Mouse (Mus musculus) heart, postnatal 0 days (tissue): ENCODE data around the gene Cmpk1.

Experiments
- CTCF ChIP-seq: IDR thresholded peaks from 2 replicates; pipeline ENCODE4 v1.5.1; 2016; ENCODE audit warnings: antibody characterized with exemption, control low read depth, low read depth
- EP300 ChIP-seq: IDR thresholded peaks from 2 replicates; pipeline ENCODE4 v1.6.1; 2016; ENCODE audit warnings: antibody characterized with exemption, low read depth

DNA sequence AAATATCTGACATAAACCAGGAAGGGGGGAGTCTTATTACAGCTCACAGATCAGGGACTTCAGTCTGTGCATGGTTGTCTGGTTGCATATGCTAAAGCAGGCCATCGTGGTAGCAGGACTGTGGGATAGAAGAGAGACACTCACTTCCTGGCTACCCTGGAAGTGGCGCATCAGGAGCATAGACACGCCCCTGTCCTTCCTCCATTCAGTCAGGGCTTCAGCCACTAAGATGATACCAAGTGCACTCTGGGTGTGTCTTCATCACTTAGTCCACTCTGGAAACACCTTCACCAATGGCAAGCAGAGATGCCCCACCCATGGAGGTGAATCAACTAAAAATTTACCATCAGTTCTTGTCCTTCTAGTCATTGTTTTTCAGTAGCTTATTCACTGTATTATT is 27.2 kb upstream of the Cmpk1 start:
- TF ChIP-seq CTCF = no peak
- TF ChIP-seq EP300 = no peak
